Mouse (Mus musculus): ENCODE measurements around the gene Scap. TPM values are rescaled to one million over a fixed set of nuclear protein-coding genes. Genes with fewer than 3 reads are reported as not detected.
A peak's percentile ranks its signal among the peaks of the same experiment; 100 is the strongest.

Scap gene
- polyA plus RNA-seq, 1 experiment from 2014 or later, result 28.6 TPM

GRCm38 (mm10) chr9:110340037-110340750 is 7.1 kb downstream of the Scap start:
- no peaks in the 10 kb centered on the region for H3K36me3 ChIP-seq
- H3K27ac ChIP-seq, result no peak overlapping the region
- no peaks in the 10 kb centered on the region for H3K9me3 ChIP-seq (replicated peaks)
- WGBS (ENCODE audit: insufficient replicate concordance), result 57% methylated on average over 5 of the region's 5 CpGs
- H3K4me1 ChIP-seq, result peaks cover 47% of the 10 kb centered on the region
- ATAC-seq, result no peak
- H3K27me3 ChIP-seq (replicated peaks), result no peaks in the 10 kb centered on the region
- H3K9ac ChIP-seq, result no peak overlapping the region
- no peak overlapping the region for H3K4me3 ChIP-seq
- H3K4me2 ChIP-seq, result no peak overlapping the region

- Histone ChIP-seq H3K9ac (no peak overlapping the region), H3K9me3 (replicated peaks) (no peaks in the 10 kb centered on the region), H3K27me3 (replicated peaks) (no peaks in the 10 kb centered on the region), H3K4me3 (no peak overlapping the region), H3K27ac (no peak overlapping the region), H3K4me1 (peaks cover 38% of the 10 kb centered on the region), H3K36me3 (no peaks in the 10 kb centered on the region), H3K4me2 (no peak overlapping the region)
- ATAC-seq, result no peak
- WGBS (ENCODE audit: insufficient replicate concordance), result 67% methylated on average over 8 of the region's 8 CpGs
Observed at GRCm38 (mm10) chr9:110342008-110342407, 8.9 kb downstream of the Scap start.

GRCm38 (mm10) chr9:110343805-110344204 is 10.7 kb downstream of the Scap start:
- Histone ChIP-seq H3K9me3 (replicated peaks) (no peaks in the 10 kb centered on the region), H3K4me2 (no peak overlapping the region), H3K27me3 (replicated peaks) (no peaks in the 10 kb centered on the region), H3K4me1 (peaks cover 25% of the 10 kb centered on the region), H3K9ac (no peak overlapping the region), H3K36me3 (no peaks in the 10 kb centered on the region), H3K27ac (no peak overlapping the region), H3K4me3 (no peak overlapping the region)
- WGBS (ENCODE audit: insufficient replicate concordance), result 65% methylated on average over 6 of the region's 6 CpGs
- peak; percentile 72 for ATAC-seq

GRCm38 (mm10) chr9:110345057-110345739 is 12.1 kb downstream of the Scap start:
- WGBS (ENCODE audit: insufficient replicate concordance), result 68% methylated on average over 7 of the region's 7 CpGs
- peaks cover 32% of the 10 kb centered on the region for H3K4me1 ChIP-seq
- no peaks in the 10 kb centered on the region for H3K36me3 ChIP-seq
- H3K27me3 ChIP-seq (replicated peaks), result no peaks in the 10 kb centered on the region
- H3K4me2 ChIP-seq, result no peak overlapping the region
- H3K4me3 ChIP-seq, result no peak overlapping the region
- H3K9ac ChIP-seq, result no peak overlapping the region
- no peaks in the 10 kb centered on the region for H3K9me3 ChIP-seq (replicated peaks)
- no peak overlapping the region for H3K27ac ChIP-seq
- no peak for ATAC-seq

- Histone ChIP-seq H3K4me3 (no peak overlapping the region), H3K36me3 (peaks cover 11% of the 10 kb centered on the region; the same call in 1 of the 2 replicates), H3K4me1 (peaks cover 42% of the 10 kb centered on the region), H3K27ac (no peak overlapping the region), H3K9me3 (replicated peaks) (no peaks in the 10 kb centered on the region), H3K4me2 (no peak overlapping the region), H3K9ac (no peak overlapping the region), H3K27me3 (replicated peaks) (no peaks in the 10 kb centered on the region)
- no peak for ATAC-seq
- WGBS (ENCODE audit: insufficient replicate concordance), result 65% methylated on average over 4 of the region's 4 CpGs
Observed at GRCm38 (mm10) chr9:110348899-110349298, 15.8 kb downstream of the Scap start.

- Histone ChIP-seq H3K36me3 (peaks cover 18% of the 10 kb centered on the region), H3K27me3 (replicated peaks) (no peaks in the 10 kb centered on the region), H3K4me2 (no peak overlapping the region), H3K9me3 (replicated peaks) (no peaks in the 10 kb centered on the region), H3K9ac (no peak overlapping the region), H3K27ac (no peak overlapping the region), H3K4me3 (no peak overlapping the region), H3K4me1 (peaks cover 36% of the 10 kb centered on the region)
- WGBS (ENCODE audit: insufficient replicate concordance), result 67% methylated on average over 5 of the region's 5 CpGs
- no peak for ATAC-seq
Observed at GRCm38 (mm10) chr9:110350188-110350587, 17.1 kb downstream of the Scap start.

GRCm38 (mm10) chr9:110350612-110351011 is 17.5 kb downstream of the Scap start:
- 0 out of 2 replicates have a peak, but pooled peaks have one; percentile 52 for ATAC-seq
- WGBS (ENCODE audit: insufficient replicate concordance), result 38% methylated on average over 5 of the region's 5 CpGs
- 0 out of 2 replicates have a peak overlapping the region, but pooled peaks have one; percentile 25 for H3K27ac ChIP-seq

GRCm38 (mm10) chr9:110351350-110351749 is 18.3 kb downstream of the Scap start:
- ATAC-seq, result no peak
- peaks cover 34% of the 10 kb centered on the region for H3K4me1 ChIP-seq
- H3K4me2 ChIP-seq, result no peak overlapping the region
- no peak overlapping the region for H3K4me3 ChIP-seq
- H3K27ac ChIP-seq, result 0 out of 2 replicates have a peak overlapping the region, but pooled peaks have one; percentile 25
- WGBS (ENCODE audit: insufficient replicate concordance), result 51% methylated on average over 2 of the region's 2 CpGs
- no peaks in the 10 kb centered on the region for H3K27me3 ChIP-seq (replicated peaks)
- H3K9me3 ChIP-seq (replicated peaks), result no peaks in the 10 kb centered on the region
- H3K9ac ChIP-seq, result no peak overlapping the region
- H3K36me3 ChIP-seq, result peaks cover 29% of the 10 kb centered on the region

More at GRCm38 (mm10) chr9:110350612-110351011, 17.5 kb downstream of the Scap start:
- Histone ChIP-seq H3K27me3 (replicated peaks) (no peaks in the 10 kb centered on the region), H3K9me3 (replicated peaks) (no peaks in the 10 kb centered on the region), H3K4me2 (no peak overlapping the region), H3K4me3 (no peak overlapping the region), H3K4me1 (peaks cover 34% of the 10 kb centered on the region), H3K9ac (no peak overlapping the region), H3K36me3 (peaks cover 23% of the 10 kb centered on the region)

- no peak overlapping the region for H3K4me3 ChIP-seq
- no peaks in the 10 kb centered on the region for H3K9me3 ChIP-seq (replicated peaks)
- no peaks in the 10 kb centered on the region for H3K27me3 ChIP-seq (replicated peaks)
- 46% methylated on average over 8 of the region's 8 CpGs for WGBS (ENCODE audit: insufficient replicate concordance)
- no peak overlapping the region for H3K27ac ChIP-seq
- H3K36me3 ChIP-seq, result peaks cover 33% of the 10 kb centered on the region
- peaks cover 34% of the 10 kb centered on the region for H3K4me1 ChIP-seq
- no peak overlapping the region for H3K4me2 ChIP-seq
- ATAC-seq, result no peak
- no peak overlapping the region for H3K9ac ChIP-seq
Observed at GRCm38 (mm10) chr9:110351932-110352632, 19.0 kb downstream of the Scap start.

GRCm38 (mm10) chr9:110358341-110358740 is 25.3 kb downstream of the Scap start:
- Histone ChIP-seq H3K4me3 (no peak overlapping the region), H3K36me3 (peaks cover 46% of the 10 kb centered on the region), H3K9ac (no peak overlapping the region), H3K4me2 (no peak overlapping the region), H3K9me3 (replicated peaks) (no peaks in the 10 kb centered on the region), H3K4me1 (0 out of 2 replicates have a peak, but pooled peaks cover 5% of the 10 kb centered on the region), H3K27me3 (replicated peaks) (no peaks in the 10 kb centered on the region), H3K27ac (no peak overlapping the region)
- WGBS (ENCODE audit: insufficient replicate concordance), result 55% methylated on average over 2 of the region's 2 CpGs
- ATAC-seq, result peak; percentile 33; the same call in 1 of the 2 replicates

- peaks cover 41% of the 10 kb centered on the region for H3K36me3 ChIP-seq
- 76% methylated on average over 12 of the region's 12 CpGs for WGBS (ENCODE audit: insufficient replicate concordance)
- ATAC-seq, result 0 out of 2 replicates have a peak, but pooled peaks have one; percentile 45
- no peak overlapping the region for H3K27ac ChIP-seq
- H3K9me3 ChIP-seq (replicated peaks), result no peaks in the 10 kb centered on the region
- H3K4me3 ChIP-seq, result no peak overlapping the region
- H3K27me3 ChIP-seq (replicated peaks), result no peaks in the 10 kb centered on the region
- H3K4me1 ChIP-seq, result 0 out of 2 replicates have a peak, but pooled peaks cover 5% of the 10 kb centered on the region
- no peak overlapping the region for H3K4me2 ChIP-seq
- no peak overlapping the region for H3K9ac ChIP-seq
Observed at GRCm38 (mm10) chr9:110361299-110361698, 28.2 kb downstream of the Scap start.

- Histone ChIP-seq H3K9me3 (replicated peaks) (no peaks in the 10 kb centered on the region), H3K27me3 (replicated peaks) (no peaks in the 10 kb centered on the region), H3K27ac (no peak overlapping the region), H3K4me2 (no peak overlapping the region), H3K4me1 (peaks cover 7% of the 10 kb centered on the region; the same call in 1 of the 2 replicates), H3K36me3 (peaks cover 40% of the 10 kb centered on the region), H3K9ac (no peak overlapping the region), H3K4me3 (no peak overlapping the region)
- peak; percentile 74 for ATAC-seq
- 67% methylated on average over 10 of the region's 10 CpGs for WGBS (ENCODE audit: insufficient replicate concordance)
Observed at GRCm38 (mm10) chr9:110362337-110362736, 29.2 kb downstream of the Scap start.
